Comparison of ENCODE assay signal across 19 mouse cellular contexts in genomic region chr3:127530293-127530692, GRCm38 (mm10). TPM values are rescaled to one million over a fixed set of nuclear protein-coding genes. Genes with fewer than 3 reads are reported as not detected.
DNase-seq lines count a peak whose midpoint lies in the region; ATAC-seq and TF ChIP-seq lines count a peak whose summit lies in the region.
"Had no signal": no experiment of that assay in that cellular context is flagged by ENCODE, and none has a peak within 500 bp of the region (broad histone marks: within the 10 kb centered on the region; RNA-seq: fewer than 3 reads in every experiment).

No protein-coding gene starts in this region.

- no peaks in the 10 kb centered on the region for H3K36me3 ChIP-seq in heart, embryonic 11.5 days (ENCODE audit: control insufficient read depth, insufficient read depth, low read length)
- peaks cover 0 to 3% of the 10 kb centered on the region in 2 experiments for H3K36me3 ChIP-seq in CH12.LX (replicated peaks in 1 of 2; ENCODE audit: control insufficient read depth in 1 of 2, insufficient read depth in 1 of 2, low read length in 1 of 2)
- H3K36me3 ChIP-seq in G1E (replicated peaks): no peaks in the 10 kb centered on the region
- no peaks in the 10 kb centered on the region for H3K36me3 ChIP-seq in intestine, embryonic 15.5 days
- H3K36me3 ChIP-seq: embryonic facial prominence, embryonic 15.5 days; hindbrain, embryonic 13.5 days; limb, embryonic 13.5 days; midbrain, embryonic 12.5 days; neural tube, embryonic 13.5 days had no signal

- H3K27me3 ChIP-seq in heart, embryonic 11.5 days (ENCODE audit: control insufficient read depth, insufficient read depth, low read length): no peaks in the 10 kb centered on the region
- no peaks in the 10 kb centered on the region for H3K27me3 ChIP-seq in CH12.LX (replicated peaks)
- no peaks in the 10 kb centered on the region for H3K27me3 ChIP-seq in G1E (ENCODE audit: insufficient read depth, low read length)
- H3K27me3 ChIP-seq in intestine, embryonic 15.5 days (replicated peaks): no peaks in the 10 kb centered on the region
- H3K27me3 ChIP-seq: embryonic facial prominence, embryonic 15.5 days; hindbrain, embryonic 13.5 days; limb, embryonic 13.5 days; midbrain, embryonic 12.5 days; neural tube, embryonic 13.5 days had no signal

- no peak for TF ChIP-seq EP300 in CH12.LX (IDR thresholded peaks at IDR 0.05; ENCODE audit: low read length)

- ATAC-seq in heart, embryonic 11.5 days (replicated peaks; ENCODE audit: insufficient number of reproducible peaks, low FRiP score, low TSS enrichment): no peak
- ATAC-seq in G1E (ENCODE audit: extremely low read depth, insufficient number of reproducible peaks, low FRiP score, poor library complexity, severe bottlenecking): peak; percentile 63
- peak; percentile 70 for ATAC-seq in intestine, embryonic 15.5 days

- 16% methylated on average over 4 of the region's 4 CpGs for WGBS in heart, embryonic 11.5 days (ENCODE audit: insufficient replicate concordance)
- 18% methylated on average over 4 of the region's 4 CpGs for WGBS in intestine, embryonic 15.5 days

- dilution Hi-C loops in CH12.LX (cut with MboI; ENCODE audit: extremely low pct_ligation_motif_present, extremely low pct_unique_long_range_greater_than_20kb, low sequenced_read_pairs): no loop called here

- no peak overlapping the region for H3K4me3 ChIP-seq in heart, embryonic 11.5 days (ENCODE audit: low read depth, low read length)
- H3K4me3 ChIP-seq in CH12.LX (replicated peaks in 1 of 3; ENCODE audit: low read depth in 2 of 3, low read length in 2 of 3, poor library complexity in 1 of 3): no peak overlapping the region
- H3K4me3 ChIP-seq in G1E (ENCODE audit: low read depth, low read length): no peak overlapping the region
- H3K4me3 ChIP-seq in intestine, embryonic 15.5 days (replicated peaks): no peak overlapping the region
- H3K4me3 ChIP-seq: embryonic facial prominence, embryonic 15.5 days; gastrocnemius, adult 2 months; hindbrain, embryonic 13.5 days; limb, embryonic 13.5 days; midbrain, embryonic 12.5 days; neural tube, embryonic 13.5 days had no signal

- H3K4me1 ChIP-seq in heart, embryonic 11.5 days (ENCODE audit: control insufficient read depth, insufficient read depth, low read length): no peaks in the 10 kb centered on the region
- peaks cover 4 to 8% of the 10 kb centered on the region in 2 experiments for H3K4me1 ChIP-seq in CH12.LX (ENCODE audit: control insufficient read depth in 1 of 2, insufficient read depth in 2 of 2)
- peaks cover 22% of the 10 kb centered on the region for H3K4me1 ChIP-seq in G1E (ENCODE audit: insufficient read depth, low read depth, low read length)
- H3K4me1 ChIP-seq in intestine, embryonic 15.5 days (replicated peaks): no peaks in the 10 kb centered on the region
- H3K4me1 ChIP-seq: embryonic facial prominence, embryonic 15.5 days; hindbrain, embryonic 13.5 days; limb, embryonic 13.5 days had no signal

- intact Hi-C loops in left cerebral cortex, postnatal 14 days (cut with DNase I): no loop called here

- no peaks in the 10 kb centered on the region for H3K79me2 ChIP-seq in CH12.LX (replicated peaks; ENCODE audit: control insufficient read depth, extremely low read depth, insufficient read depth, poor library complexity, severe bottlenecking)

- no peak overlapping the region for H3K27ac ChIP-seq in heart, embryonic 11.5 days (ENCODE audit: low read depth, low read length)
- H3K27ac ChIP-seq in CH12.LX (ENCODE audit: insufficient read depth, low read depth): no peak overlapping the region
- no peak overlapping the region for H3K27ac ChIP-seq in intestine, embryonic 15.5 days
- H3K27ac ChIP-seq: embryonic facial prominence, embryonic 15.5 days; gastrocnemius, adult 2 months; hindbrain, embryonic 13.5 days; limb, embryonic 13.5 days; liver, embryonic 14.5 days; macrophage; midbrain, embryonic 12.5 days; neural tube, embryonic 13.5 days had no signal

- TF ChIP-seq CTCF in CH12.LX (conservative IDR thresholded peaks at IDR 0.05 in 1 of 2, IDR thresholded peaks at IDR 0.05 in 1 of 2; ENCODE audit: low read depth in 2 of 2, low read length in 2 of 2) (no peak), G1E (IDR thresholded peaks at IDR 0.05; ENCODE audit: low read depth, low read length) (no peak)

- in situ Hi-C loops in CH12.LX (cut with MboI; ENCODE audit: low pct_ligation_motif_present, low pct_unique_long_range_greater_than_20kb, low sequenced_read_pairs): loop anchor here (25.0 kb wide), 1 partner anchor 193 kb away; no protein-coding TSS in a partner anchor

- TF ChIP-seq RAD21 in CH12.LX (IDR thresholded peaks at IDR 0.05; ENCODE audit: low read depth, low read length): no peak

- peak overlapping the region; percentile 16; the same call in 1 of the 2 replicates for H3K4me2 ChIP-seq in heart, embryonic 11.5 days
- peak overlapping the region; percentile 36 for H3K4me2 ChIP-seq in CH12.LX (ENCODE audit: insufficient read depth, low read depth, poor library complexity, severe bottlenecking)
- H3K4me2 ChIP-seq in intestine, embryonic 15.5 days (replicated peaks): no peak overlapping the region
- H3K4me2 ChIP-seq: embryonic facial prominence, embryonic 15.5 days; hindbrain, embryonic 13.5 days; limb, embryonic 13.5 days; midbrain, embryonic 12.5 days; neural tube, embryonic 13.5 days had no signal

- no peak overlapping the region for H3K9ac ChIP-seq in heart, embryonic 11.5 days (ENCODE audit: low read depth, low read length)
- H3K9ac ChIP-seq in CH12.LX (ENCODE audit: insufficient read depth, low read depth): no peak overlapping the region
- no peak overlapping the region for H3K9ac ChIP-seq in intestine, embryonic 15.5 days
- H3K9ac ChIP-seq: embryonic facial prominence, embryonic 15.5 days; hindbrain, embryonic 13.5 days; limb, embryonic 13.5 days; liver, embryonic 14.5 days; midbrain, embryonic 12.5 days; neural tube, embryonic 13.5 days had no signal

- no peaks in the 10 kb centered on the region for H3K9me3 ChIP-seq in heart, embryonic 11.5 days (replicated peaks; ENCODE audit: control insufficient read depth, low read length)
- H3K9me3 ChIP-seq in CH12.LX (replicated peaks; ENCODE audit: low read length) (no peaks in the 10 kb centered on the region), G1E (replicated peaks) (no peaks in the 10 kb centered on the region)
- no peaks in the 10 kb centered on the region for H3K9me3 ChIP-seq in intestine, embryonic 15.5 days
- H3K9me3 ChIP-seq: embryonic facial prominence, embryonic 15.5 days; hindbrain, embryonic 13.5 days; limb, embryonic 13.5 days; midbrain, embryonic 12.5 days; neural tube, embryonic 13.5 days had no signal

- DNase-seq in heart, adult 9 months (ENCODE audit: low spot score in 2 of 2): no peak
- DNase-seq in CH12.LX (ENCODE audit: extremely low read depth) (no peak), G1E (ENCODE audit: low spot score) (no peak)
- DNase-seq in cerebellum, adult 11-12 months: no peak
- DNase-seq in left cerebral cortex, postnatal 14 days (ENCODE audit: low spot score in 2 of 2): no peak
- DNase-seq in ovary, postnatal 36 days (ENCODE audit: low spot score): no peak
- DNase-seq: adrenal gland, adult 8-10 months; cerebellum, postnatal 14 days; gastrocnemius, adult 2 months; thymus, postnatal 36 days had no signal

- TF ChIP-seq POLR2A in CH12.LX (IDR thresholded peaks at IDR 0.05; ENCODE audit: low read depth, low read length): no peak

TF ChIP-seq in CH12.LX, 34 proteins besides CTCF, POLR2A, EP300 and RAD21:
- no peak for TF ChIP-seq GABPA (IDR thresholded peaks at IDR 0.05; ENCODE audit: insufficient replicate concordance, low read depth, low read length)
- TF ChIP-seq HCFC1 (IDR thresholded peaks at IDR 0.05; ENCODE audit: low read depth, low read length): no peak
- TF ChIP-seq ZKSCAN1 (IDR thresholded peaks at IDR 0.05; ENCODE audit: borderline replicate concordance, low read depth, low read length): no peak
- no peak for TF ChIP-seq USF1 (IDR thresholded peaks at IDR 0.05; ENCODE audit: low read depth, low read length)
- no peak for TF ChIP-seq ETS1 (conservative IDR thresholded peaks at IDR 0.05; ENCODE audit: low read depth, low read length)
- TF ChIP-seq MEF2A (IDR thresholded peaks at IDR 0.05; ENCODE audit: borderline replicate concordance, low read depth, low read length): no peak
- no peak for TF ChIP-seq CHD2 (IDR thresholded peaks at IDR 0.05; ENCODE audit: low read length)
- TF ChIP-seq KAT2A (IDR thresholded peaks at IDR 0.05; ENCODE audit: insufficient replicate concordance, low read length): no peak
- no peak for TF ChIP-seq IRF4 (IDR thresholded peaks at IDR 0.05; ENCODE audit: low read depth, low read length)
- TF ChIP-seq MYC (IDR thresholded peaks at IDR 0.05; ENCODE audit: low read depth, low read length): no peak

RNA-seq across cellular contexts. Expression of gene Larp7, which starts 22.9 kb away (rescaled TPM):
- 62.3 and 64.4 TPM in 2 replicates for polyA plus RNA-seq in heart, embryonic 11.5 days (2014; fragmentation: Nextera tagmentation; extraction: Ambion mirVana)
- total RNA-seq in CH12.LX (2012; rRNA removed): 28.9 and 38.5 TPM in 2 replicates
- total RNA-seq in CH12.LX (2014; rRNA removed): 35.5 and 42.9 TPM in 2 replicates
- 70.6 and 78.8 TPM in 2 replicates for polyA plus RNA-seq in CH12.LX (2012; ENCODE audit: insufficient read length, low read depth)
- total RNA-seq in G1E (2014; fragmentation: Nextera tagmentation): 76.6 and 86.7 TPM in 2 replicates
- 88.3 and 111 TPM in 2 replicates for total RNA-seq in G1E (2017)
- polyA plus RNA-seq in G1E (2012): 44.9 and 48.0 TPM in 2 replicates
- 48.5 and 53.3 TPM in 2 replicates for polyA plus RNA-seq in intestine, embryonic 15.5 days (2015; fragmentation: Nextera tagmentation; extraction: Ambion mirVana)
- total RNA-seq in left cerebral cortex, postnatal 14 days (2021): 10 to 100 TPM; 17.6 to 19.0 TPM

RNA-seq across cellular contexts. Expression of gene Zgrf1, which starts 23.0 kb away (rescaled TPM):
- 7.6 and 10.7 TPM in 2 replicates for polyA plus RNA-seq in heart, embryonic 11.5 days (2014; fragmentation: Nextera tagmentation; extraction: Ambion mirVana)
- total RNA-seq in CH12.LX (2012; rRNA removed) (6.7 and 7.0 TPM in 2 replicates), CH12.LX (2014; rRNA removed) (10.1 and 10.8 TPM in 2 replicates), G1E (2014; fragmentation: Nextera tagmentation) (84.1 and 106 TPM in 2 replicates), G1E (2017) (33.4 and 36.5 TPM in 2 replicates)
- polyA plus RNA-seq in CH12.LX (2012; ENCODE audit: insufficient read length, low read depth) (9.7 and 10.2 TPM in 2 replicates), G1E (2012) (1.6 and 2.4 TPM in 2 replicates)
- polyA plus RNA-seq in intestine, embryonic 15.5 days (2015; fragmentation: Nextera tagmentation; extraction: Ambion mirVana): 5.2 and 5.4 TPM in 2 replicates
- 1 to 10 TPM; 2.3 to 2.6 TPM for total RNA-seq in left cerebral cortex, postnatal 14 days (2021)

RNA-seq across cellular contexts. Expression of gene Ank2, which starts 31.1 kb away (rescaled TPM):
- 30.8 and 31.8 TPM in 2 replicates for polyA plus RNA-seq in heart, embryonic 11.5 days (2014; fragmentation: Nextera tagmentation; extraction: Ambion mirVana)
- 7.1 and 20.9 TPM in 2 replicates for total RNA-seq in CH12.LX (2012; rRNA removed)
- total RNA-seq in CH12.LX (2014; rRNA removed): 3.9 and 4.3 TPM in 2 replicates
- polyA plus RNA-seq in CH12.LX (2012; ENCODE audit: insufficient read length, low read depth): 10.3 and 12.2 TPM in 2 replicates
- 95.5 and 139 TPM in 2 replicates for total RNA-seq in G1E (2014; fragmentation: Nextera tagmentation)
- 52.9 and 57.8 TPM in 2 replicates for total RNA-seq in G1E (2017)
- 18.9 and 25.2 TPM in 2 replicates for polyA plus RNA-seq in G1E (2012)
- polyA plus RNA-seq in intestine, embryonic 15.5 days (2015; fragmentation: Nextera tagmentation; extraction: Ambion mirVana): 24.9 and 25.3 TPM in 2 replicates
- total RNA-seq in left cerebral cortex, postnatal 14 days (2021): 1,000 to 10,000 TPM in 1 of 2 experiments, 100 to 1,000 TPM in 1; 969 to 1,019 TPM
